Mouse (Mus musculus): Measurements from ENCODE around the gene Smarcb1. TPM values are rescaled to one million over a fixed set of nuclear protein-coding genes. Genes with fewer than 3 reads are reported as not detected.
"Not testable (repeated sequence)": the region's sequence is repeated elsewhere in the genome, so short reads cannot be mapped to it uniquely, and the experiment has no call there.

Gene Smarcb1
- polyA plus RNA-seq, 1 experiment from 2014 or later, result 150 TPM

GRCm38 (mm10) chr10:75873543-75874170 is 47.8 kb downstream of the Smarcb1 start:
- no peak for ATAC-seq (ENCODE audit: low read depth)

GRCm38 (mm10) chr10:75872915-75873542 is 48.4 kb downstream of the Smarcb1 start:
- WGBS, result 3% methylated on average over 11 of the region's 11 CpGs
- peak; percentile 99 for ATAC-seq (ENCODE audit: low read depth)

More at GRCm38 (mm10) chr10:75873543-75874170, 47.8 kb downstream of the Smarcb1 start:
- Histone ChIP-seq H3K9me3 (ENCODE audit: control insufficient read depth, low read length) (no peaks in the 10 kb centered on the region), H3K4me3 (ENCODE audit: low read depth, low read length) (peak overlapping the region; percentile 34), H3K27me3 (replicated peaks; ENCODE audit: control insufficient read depth, insufficient read depth, low read length) (no peaks in the 10 kb centered on the region), H3K36me3 (ENCODE audit: control insufficient read depth, insufficient read depth, low read length) (no peaks in the 10 kb centered on the region), H3K4me2 (ENCODE audit: low read depth, low read length) (peak overlapping the region; percentile 53), H3K27ac (replicated peaks; ENCODE audit: low read depth, low read length) (peak overlapping the region; percentile 64), H3K9ac (ENCODE audit: low read depth, low read length) (no peak overlapping the region), H3K4me1 (ENCODE audit: control insufficient read depth, insufficient read depth, low read length) (peaks cover 10% of the 10 kb centered on the region)
- no peak for DNase-seq (ENCODE audit: low spot score)
- 21% methylated on average over 10 of the region's 10 CpGs for WGBS

GRCm38 (mm10) chr10:75872025-75872914 is 49.1 kb downstream of the Smarcb1 start:
- no peak for DNase-seq (ENCODE audit: low spot score)
- peak overlapping the region; percentile 34 for H3K4me3 ChIP-seq (ENCODE audit: low read depth, low read length)
- no peak for ATAC-seq (ENCODE audit: low read depth)
- H3K9me3 ChIP-seq (ENCODE audit: control insufficient read depth, low read length), result no peaks in the 10 kb centered on the region
- H3K4me2 ChIP-seq (ENCODE audit: low read depth, low read length), result peak overlapping the region; percentile 53
- peaks cover 10% of the 10 kb centered on the region for H3K4me1 ChIP-seq (ENCODE audit: control insufficient read depth, insufficient read depth, low read length)
- H3K9ac ChIP-seq (ENCODE audit: low read depth, low read length), result peak overlapping the region; percentile 38
- H3K36me3 ChIP-seq (ENCODE audit: control insufficient read depth, insufficient read depth, low read length), result no peaks in the 10 kb centered on the region
- H3K27ac ChIP-seq (replicated peaks; ENCODE audit: low read depth, low read length), result peak overlapping the region; percentile 64; the same call in 1 of the 2 replicates
- H3K27me3 ChIP-seq (replicated peaks; ENCODE audit: control insufficient read depth, insufficient read depth, low read length), result no peaks in the 10 kb centered on the region
- WGBS, result 39% methylated on average over 10 of the region's 10 CpGs

More at GRCm38 (mm10) chr10:75872915-75873542, 48.4 kb downstream of the Smarcb1 start:
- peak; percentile 97 for DNase-seq (ENCODE audit: low spot score)
- Histone ChIP-seq H3K9ac (ENCODE audit: low read depth, low read length) (peak overlapping the region; percentile 38), H3K9me3 (ENCODE audit: control insufficient read depth, low read length) (no peaks in the 10 kb centered on the region), H3K27me3 (replicated peaks; ENCODE audit: control insufficient read depth, insufficient read depth, low read length) (no peaks in the 10 kb centered on the region), H3K4me2 (ENCODE audit: low read depth, low read length) (peak overlapping the region; percentile 53), H3K27ac (replicated peaks; ENCODE audit: low read depth, low read length) (peak overlapping the region; percentile 64), H3K4me1 (ENCODE audit: control insufficient read depth, insufficient read depth, low read length) (peaks cover 10% of the 10 kb centered on the region), H3K4me3 (ENCODE audit: low read depth, low read length) (peak overlapping the region; percentile 34), H3K36me3 (ENCODE audit: control insufficient read depth, insufficient read depth, low read length) (no peaks in the 10 kb centered on the region)

- no peak for DNase-seq (ENCODE audit: low spot score)
- no peak overlapping the region for H3K9ac ChIP-seq (ENCODE audit: low read depth, low read length)
Observed at GRCm38 (mm10) chr10:75861587-75861986, 59.8 kb downstream of the Smarcb1 start.

GRCm38 (mm10) chr10:75860746-75861145 is 60.7 kb downstream of the Smarcb1 start:
- Histone ChIP-seq H3K4me2 (ENCODE audit: low read depth, low read length) (peak overlapping the region; percentile 66), H3K36me3 (ENCODE audit: control insufficient read depth, insufficient read depth, low read length) (peaks cover 20% of the 10 kb centered on the region), H3K4me3 (ENCODE audit: low read depth, low read length) (peak overlapping the region; percentile 68; the same call in 1 of the 2 replicates), H3K27me3 (replicated peaks; ENCODE audit: control insufficient read depth, insufficient read depth, low read length) (no peaks in the 10 kb centered on the region), H3K27ac (replicated peaks; ENCODE audit: low read depth, low read length) (peak overlapping the region; percentile 94), H3K9ac (ENCODE audit: low read depth, low read length) (peak overlapping the region; percentile 90; the same call in 1 of the 2 replicates), H3K9me3 (ENCODE audit: control insufficient read depth, low read length) (no peaks in the 10 kb centered on the region), H3K4me1 (ENCODE audit: control insufficient read depth, insufficient read depth, low read length) (peaks cover 10% of the 10 kb centered on the region)
- no peak for ATAC-seq (ENCODE audit: low read depth)
- peak; percentile 65 for DNase-seq (ENCODE audit: low spot score)
- 31% methylated on average over 7 of the region's 7 CpGs for WGBS

More at GRCm38 (mm10) chr10:75861587-75861986, 59.8 kb downstream of the Smarcb1 start:
- WGBS, result 88% methylated on average over 5 of the region's 5 CpGs
- Histone ChIP-seq H3K27me3 (replicated peaks; ENCODE audit: control insufficient read depth, insufficient read depth, low read length) (no peaks in the 10 kb centered on the region), H3K4me2 (ENCODE audit: low read depth, low read length) (no peak overlapping the region), H3K9me3 (ENCODE audit: control insufficient read depth, low read length) (no peaks in the 10 kb centered on the region), H3K4me3 (ENCODE audit: low read depth, low read length) (no peak overlapping the region), H3K36me3 (ENCODE audit: control insufficient read depth, insufficient read depth, low read length) (peaks cover 20% of the 10 kb centered on the region), H3K27ac (replicated peaks; ENCODE audit: low read depth, low read length) (no peak overlapping the region), H3K4me1 (ENCODE audit: control insufficient read depth, insufficient read depth, low read length) (peaks cover 10% of the 10 kb centered on the region)
- ATAC-seq (ENCODE audit: low read depth), result no peak

GRCm38 (mm10) chr10:75859786-75860470 is 61.5 kb downstream of the Smarcb1 start, which contains the start of gene Mif:
Mif (minus strand) TSS chr10:75860240.
- peak; percentile 98 for ATAC-seq (ENCODE audit: low read depth)
- peak; percentile 95 for DNase-seq (ENCODE audit: low spot score)
- H3K4me3 ChIP-seq (ENCODE audit: low read depth, low read length), result peak within 1 kb of the TSS; percentile 68
- WGBS, result 1% methylated on average over 19 of the region's 46 CpGs
- peak within 1 kb of the TSS; percentile 66 for H3K4me2 ChIP-seq (ENCODE audit: low read depth, low read length)
- H3K9ac ChIP-seq (ENCODE audit: low read depth, low read length), result peak within 1 kb of the TSS; percentile 90
- not testable (repeated sequence) for H3K9me3 ChIP-seq (ENCODE audit: control insufficient read depth, low read length); H3K27me3 ChIP-seq (replicated peaks; ENCODE audit: control insufficient read depth, insufficient read depth, low read length); H3K4me1 ChIP-seq (ENCODE audit: control insufficient read depth, insufficient read depth, low read length)
- peak within 1 kb of the TSS; percentile 94 for H3K27ac ChIP-seq (replicated peaks; ENCODE audit: low read depth, low read length)
- H3K36me3 ChIP-seq (ENCODE audit: control insufficient read depth, insufficient read depth, low read length), result peaks cover 20% of the 10 kb centered on the region

GRCm38 (mm10) chr10:75859107-75859746 is 62.2 kb downstream of the Smarcb1 start:
- H3K36me3 ChIP-seq (ENCODE audit: control insufficient read depth, insufficient read depth, low read length), result peaks cover 20% of the 10 kb centered on the region
- peak overlapping the region; percentile 66 for H3K4me2 ChIP-seq (ENCODE audit: low read depth, low read length)
- no peaks in the 10 kb centered on the region for H3K9me3 ChIP-seq (ENCODE audit: control insufficient read depth, low read length)
- 3% methylated on average over 21 of the region's 27 CpGs for WGBS
- no peaks in the 10 kb centered on the region for H3K27me3 ChIP-seq (replicated peaks; ENCODE audit: control insufficient read depth, insufficient read depth, low read length)
- H3K9ac ChIP-seq (ENCODE audit: low read depth, low read length), result peak overlapping the region; percentile 90
- H3K4me1 ChIP-seq (ENCODE audit: control insufficient read depth, insufficient read depth, low read length), result peaks cover 10% of the 10 kb centered on the region
- peak; percentile 70 for ATAC-seq (ENCODE audit: low read depth)
- peak overlapping the region; percentile 68 for H3K4me3 ChIP-seq (ENCODE audit: low read depth, low read length)
- peak; percentile 80 for DNase-seq (ENCODE audit: low spot score)
- peak overlapping the region; percentile 94; the same call in 1 of the 2 replicates for H3K27ac ChIP-seq (replicated peaks; ENCODE audit: low read depth, low read length)
